Mouse (Mus musculus) cerebral cortex, adult 2 months (tissue): Measurements from ENCODE around the gene Phc3.

Source experiments
- WGBS: fragments of 180-500 bp; shearing (Covaris S2); methylation state at CpG from one replicate; pipeline ENCODE4 v1.1.7; 2018; 5-methylcytosine and 5-hydroxymethylcytosine counted together

Phc3 gene

DNA sequence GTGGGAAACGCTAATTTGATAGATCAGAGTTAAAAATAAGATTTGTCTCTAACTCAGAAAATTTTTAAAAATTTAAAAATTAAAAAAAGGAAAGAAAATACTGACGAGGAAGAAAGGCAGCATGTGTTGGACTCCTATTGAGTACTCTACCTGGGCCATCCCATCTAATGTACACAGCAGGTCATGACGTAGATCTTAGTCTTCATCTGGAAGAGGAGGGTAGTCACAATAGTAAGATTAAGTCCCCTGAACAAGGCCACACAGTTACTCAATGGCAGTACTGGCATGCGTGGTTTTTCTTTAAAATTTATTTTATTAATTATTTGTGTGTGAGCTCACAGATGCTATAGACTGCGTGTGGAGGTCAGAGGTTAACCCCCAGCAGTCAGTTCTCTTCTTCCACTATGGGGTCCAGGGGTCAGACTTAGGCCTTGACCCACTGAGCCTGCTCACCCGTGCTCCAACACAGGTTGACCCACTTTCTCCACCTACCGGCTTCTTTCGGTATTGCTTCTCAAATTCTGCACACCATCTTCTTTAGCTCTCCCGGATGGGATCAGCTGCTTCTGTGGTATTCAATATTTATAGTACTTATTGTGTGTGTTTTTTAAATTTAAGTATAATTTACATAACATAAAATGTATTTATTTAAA is 6.0 kb upstream of the Phc3 start:
- WGBS, result 44% methylated on average over 9 of the region's 9 CpGs

DNA sequence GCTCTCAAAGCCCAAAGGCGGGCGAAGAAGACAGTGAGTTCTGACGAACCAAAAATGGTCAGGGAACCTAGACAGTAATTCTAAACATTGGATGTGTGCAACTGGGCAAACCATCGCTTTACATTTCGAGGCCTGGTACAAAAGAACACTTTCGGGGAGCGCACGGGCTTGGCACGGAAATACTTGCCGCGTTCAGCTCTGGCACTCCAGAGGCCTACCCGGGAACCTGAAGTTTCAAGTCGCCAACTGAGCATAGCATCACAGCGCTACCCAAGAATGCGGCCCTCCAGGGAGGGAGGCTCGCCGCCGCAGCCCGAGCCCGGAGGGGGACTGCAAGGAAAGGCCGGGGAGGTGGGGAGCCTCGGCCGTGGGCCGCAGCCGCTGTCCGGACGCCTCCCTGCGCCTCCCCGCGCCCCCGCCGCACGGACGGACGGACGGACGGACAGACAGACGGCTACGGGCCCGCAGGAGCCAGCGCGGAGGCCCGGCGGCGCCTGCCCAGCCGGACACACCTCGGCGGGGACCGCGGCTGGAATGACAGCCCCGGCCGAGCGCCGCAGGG is 603 bp downstream of the Phc3 start:
- WGBS, result 1% methylated on average over 54 of the region's 54 CpGs

DNA sequence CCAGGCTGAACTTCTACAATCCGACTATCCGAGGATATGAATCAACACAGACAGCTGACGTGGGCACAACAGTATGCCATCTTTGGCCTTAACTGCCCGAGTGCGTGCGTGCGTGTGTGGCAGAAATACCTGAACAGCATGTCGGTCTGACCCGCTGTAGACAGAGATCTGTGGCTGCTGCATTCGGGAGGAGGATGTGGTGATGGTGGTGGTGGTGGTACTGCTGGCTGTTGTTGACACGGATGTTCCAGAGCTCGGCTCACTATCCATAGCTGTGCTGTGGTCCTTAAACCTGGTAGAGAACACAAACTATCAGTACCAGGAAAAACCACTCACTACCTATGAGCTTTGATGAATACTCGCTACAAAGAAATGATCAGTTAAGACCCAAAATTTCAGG is 3.6 kb downstream of the Phc3 start:
- WGBS, result 91% methylated on average over 13 of the region's 13 CpGs

DNA sequence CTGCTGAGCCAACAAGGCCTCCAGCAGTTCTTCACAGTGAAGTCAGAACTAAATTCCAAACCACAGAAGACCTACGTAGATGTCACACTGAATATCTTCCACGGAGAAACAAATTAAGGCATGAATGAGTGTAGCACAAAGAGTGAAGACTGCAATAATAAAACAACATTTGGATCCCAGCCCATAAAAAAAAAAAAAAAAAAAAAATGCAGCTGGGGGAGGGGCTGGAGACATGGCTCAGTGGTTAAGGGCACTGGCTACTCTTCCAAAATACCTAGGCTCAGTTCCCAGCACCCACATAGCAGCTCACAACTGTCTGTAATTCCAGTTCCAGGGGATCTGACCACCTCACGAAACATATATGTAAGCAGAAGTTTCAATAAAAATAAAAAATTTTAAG is 5.0 kb downstream of the Phc3 start:
- WGBS, result 82% methylated on average over 3 of the region's 3 CpGs

DNA sequence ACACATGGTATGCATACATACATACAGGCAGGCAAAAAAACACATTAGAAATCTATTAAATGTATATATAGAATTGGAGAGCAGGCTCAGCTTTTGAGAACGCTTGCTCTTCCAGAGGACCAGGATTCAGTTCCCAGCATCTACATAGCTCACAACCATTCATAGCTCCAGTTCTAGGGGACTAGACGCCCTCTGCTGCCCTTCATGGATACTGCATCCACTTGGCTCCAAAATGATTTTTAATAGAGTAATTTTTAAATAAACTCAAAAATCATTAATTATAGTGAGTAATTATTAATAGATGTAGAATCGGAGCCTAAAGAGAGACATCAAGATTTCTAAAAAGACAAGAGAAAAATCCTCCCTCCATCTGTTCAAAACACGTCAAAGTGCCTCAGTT is 6.1 kb downstream of the Phc3 start:
- WGBS, result 90% methylated on average over 4 of the region's 4 CpGs

DNA sequence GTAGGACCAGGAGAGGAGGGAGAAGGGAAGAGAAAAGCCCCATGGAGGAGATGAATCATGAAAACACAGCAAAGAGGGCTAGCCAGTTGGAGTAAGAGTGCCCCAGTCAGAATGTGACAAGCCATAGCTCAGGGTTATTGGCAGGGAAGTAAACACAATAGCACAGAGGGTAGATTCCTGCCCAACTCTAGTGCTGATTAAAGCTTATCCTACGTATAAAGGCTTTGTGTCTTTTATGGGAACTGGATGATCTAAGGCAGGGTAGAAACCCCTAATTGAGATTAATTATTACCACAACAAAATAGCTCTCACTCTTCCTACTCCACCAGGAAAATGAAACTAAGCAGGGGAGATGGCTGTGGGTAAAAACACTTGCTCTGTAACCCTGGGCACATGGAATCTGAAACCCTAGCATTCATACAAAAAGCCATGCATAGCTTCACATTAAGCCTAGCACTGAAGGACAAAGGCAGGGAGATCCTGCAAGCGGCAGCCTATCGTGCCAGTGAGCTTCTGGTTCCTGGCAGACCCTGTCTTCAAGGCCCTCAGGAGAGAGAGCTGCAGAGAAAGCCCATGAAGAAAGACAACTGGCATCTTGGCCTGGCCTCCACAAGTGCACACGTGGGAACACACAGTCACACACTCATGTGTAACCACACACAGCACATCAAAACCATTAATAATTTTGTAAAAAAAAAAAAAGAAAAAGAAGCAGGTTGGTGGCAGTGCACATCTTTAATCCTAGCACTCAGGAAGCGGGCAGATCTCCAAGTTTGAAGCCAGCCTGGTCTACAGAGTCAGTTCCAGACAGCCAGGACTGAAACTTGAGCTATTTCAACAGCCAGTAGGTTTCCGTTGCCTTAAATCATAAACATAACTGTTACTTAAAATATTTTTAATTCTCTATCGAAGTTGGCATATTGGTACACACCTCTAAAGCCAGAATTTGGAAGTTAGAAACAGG is 9.1 kb downstream of the Phc3 start:
- 45% methylated on average over 7 of the region's 7 CpGs for WGBS

DNA sequence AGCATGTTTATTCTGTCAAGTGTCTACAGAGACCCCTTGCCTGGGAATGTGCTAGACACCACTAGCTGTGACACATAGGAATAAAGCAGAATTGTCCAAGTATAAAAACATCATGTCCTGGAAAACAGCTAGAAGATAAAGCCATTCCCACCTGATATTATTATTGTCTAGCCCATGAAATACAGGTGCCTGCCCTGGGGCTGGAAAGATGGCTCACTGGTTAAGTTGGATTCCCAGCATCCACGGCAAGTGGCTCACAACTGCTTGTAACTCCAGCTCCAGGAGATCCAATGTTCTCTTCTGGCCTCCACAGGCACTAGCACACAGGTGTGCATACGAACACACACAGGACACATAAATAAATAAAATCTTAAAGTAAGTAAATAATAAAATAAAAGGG is 10.5 kb downstream of the Phc3 start:
- 93% methylated on average over 2 of the region's 2 CpGs for WGBS

DNA sequence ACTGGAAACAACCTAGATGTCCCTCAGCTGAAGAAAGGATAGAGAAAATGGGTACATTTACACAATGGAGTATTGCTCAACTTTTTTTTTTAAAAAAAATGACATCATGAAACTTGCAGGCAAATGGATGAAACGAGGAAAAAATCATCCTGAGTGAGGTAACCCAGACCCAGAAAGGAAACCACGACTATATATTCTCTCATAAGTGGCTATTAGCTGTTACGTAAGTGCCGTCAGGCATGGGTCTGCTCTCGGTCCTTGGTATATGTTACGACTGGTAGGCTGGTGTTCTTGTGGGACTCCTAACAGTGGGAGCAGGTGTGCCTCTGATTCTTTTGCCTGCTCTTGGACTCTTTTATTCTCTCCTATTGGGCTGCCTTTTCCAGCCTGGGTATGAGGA is 12.9 kb downstream of the Phc3 start:
- WGBS, result 97% methylated on average over 6 of the region's 6 CpGs

DNA sequence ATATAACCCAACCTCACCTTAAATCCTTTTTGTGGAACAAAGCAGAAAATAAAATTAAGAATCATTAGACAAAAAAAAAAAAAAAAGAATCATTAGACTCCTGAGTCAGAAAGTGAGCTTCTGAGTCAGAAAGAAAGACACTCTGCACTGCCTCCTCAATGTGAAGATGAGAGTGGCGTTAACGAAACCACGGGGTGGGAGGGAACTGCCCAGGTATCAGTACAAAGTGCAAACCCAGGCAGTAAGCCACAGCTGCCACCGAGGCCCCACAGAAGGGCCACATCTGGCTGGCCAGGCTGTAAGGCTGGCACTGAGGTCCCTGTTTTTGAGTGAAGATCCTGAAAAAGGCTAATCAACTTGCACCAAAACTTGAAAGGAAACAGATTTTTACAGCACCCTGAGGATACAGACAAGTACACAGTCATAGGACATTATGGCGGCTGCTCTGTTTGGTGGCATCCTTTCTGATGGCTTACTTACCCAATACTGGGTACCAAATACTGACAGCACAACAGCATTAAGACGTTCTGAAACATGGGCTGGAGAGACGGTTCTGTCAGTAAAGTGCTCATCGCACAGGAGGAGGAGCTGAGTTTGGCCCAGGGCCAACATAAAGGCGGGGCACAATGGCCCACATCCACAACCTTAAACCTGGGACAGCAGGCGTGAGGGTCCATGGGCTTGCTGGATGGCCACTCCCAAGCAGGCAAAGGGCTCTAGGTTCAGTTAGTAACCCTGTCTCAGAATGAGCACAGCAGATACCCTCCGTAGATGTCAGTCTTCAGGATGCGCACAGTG is 16.7 kb downstream of the Phc3 start:
- 72% methylated on average over 12 of the region's 12 CpGs for WGBS

DNA sequence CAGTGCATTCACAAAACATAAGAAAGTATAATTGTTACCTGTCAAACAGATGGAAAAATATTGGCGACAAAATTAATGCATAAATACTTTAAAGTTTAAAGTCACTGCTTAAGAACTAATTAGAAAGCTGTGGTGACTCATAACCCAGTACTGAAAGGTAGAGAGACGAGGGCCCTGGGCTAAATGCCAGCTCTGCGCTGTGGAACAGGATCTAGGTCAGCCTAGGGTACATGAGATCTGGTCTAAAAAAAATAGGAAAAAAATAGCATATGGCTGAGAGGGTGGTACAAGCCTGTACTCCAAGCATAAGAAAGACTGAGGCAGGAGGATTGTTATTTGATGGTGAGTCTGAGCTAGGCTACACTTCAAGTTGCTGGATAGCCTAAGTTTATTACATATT is 17.6 kb downstream of the Phc3 start:
- WGBS, result 60% methylated on average over 3 of the region's 3 CpGs

DNA sequence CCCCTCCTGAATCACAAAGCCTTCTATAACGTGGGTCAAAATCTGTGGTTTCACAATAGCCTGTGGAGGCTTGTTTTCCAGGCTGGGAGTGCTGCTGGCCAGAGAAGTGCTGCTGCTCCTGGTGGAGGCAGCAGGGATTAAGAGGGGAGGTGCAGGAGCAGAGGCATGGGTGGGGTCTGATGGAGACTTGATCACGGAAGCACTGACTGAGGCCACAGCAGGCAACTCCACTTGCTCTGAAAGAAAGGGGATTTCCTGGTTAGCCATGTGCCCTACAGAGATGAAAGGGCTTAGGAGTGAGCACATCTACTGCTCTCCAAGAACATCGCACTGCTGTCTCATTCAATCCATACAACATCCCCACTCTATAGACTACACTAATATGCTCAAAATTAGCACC is 39.4 kb downstream of the Phc3 start:
- WGBS, result 59% methylated on average over 3 of the region's 3 CpGs

DNA sequence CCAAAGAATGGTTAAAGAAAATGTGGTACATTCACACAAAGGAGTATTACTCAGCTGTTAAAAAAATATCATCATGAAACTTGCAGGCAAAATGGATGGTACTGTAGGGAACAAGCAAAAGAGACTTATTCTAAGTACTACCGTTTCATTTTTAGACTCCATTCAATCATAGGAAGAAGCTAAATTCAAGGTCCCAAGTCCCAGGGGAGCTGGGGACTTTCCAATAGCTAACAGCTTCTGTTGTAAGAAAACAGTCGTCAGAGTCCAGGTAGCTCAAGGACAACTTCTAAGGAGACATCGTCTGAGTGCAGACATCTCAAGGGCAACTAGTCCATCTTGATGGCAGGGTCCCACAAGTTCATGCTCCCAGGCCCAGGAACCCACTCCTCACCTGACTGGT is 41.6 kb downstream of the Phc3 start:
- WGBS, result 78% methylated on average over 3 of the region's 3 CpGs

DNA sequence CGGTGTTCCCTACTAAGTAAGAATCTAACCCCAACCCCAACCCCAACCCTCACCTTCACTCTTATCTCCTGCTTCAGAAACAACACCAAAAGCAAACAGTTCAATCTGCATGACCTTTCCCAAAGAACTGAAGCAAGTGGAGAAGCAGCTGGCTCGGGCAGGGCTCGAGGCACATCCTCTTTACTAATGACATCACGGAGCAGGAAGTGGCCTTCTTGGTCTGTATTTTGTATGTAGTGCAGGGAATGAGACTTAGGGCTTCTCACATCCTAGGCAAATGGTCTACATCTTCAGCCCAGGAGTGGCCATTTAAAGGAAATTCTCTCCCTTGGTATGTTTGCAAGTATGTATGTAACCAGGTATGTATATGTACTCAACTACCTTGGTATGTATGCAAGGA is 52.1 kb downstream of the Phc3 start:
- 82% methylated on average over 4 of the region's 4 CpGs for WGBS

DNA sequence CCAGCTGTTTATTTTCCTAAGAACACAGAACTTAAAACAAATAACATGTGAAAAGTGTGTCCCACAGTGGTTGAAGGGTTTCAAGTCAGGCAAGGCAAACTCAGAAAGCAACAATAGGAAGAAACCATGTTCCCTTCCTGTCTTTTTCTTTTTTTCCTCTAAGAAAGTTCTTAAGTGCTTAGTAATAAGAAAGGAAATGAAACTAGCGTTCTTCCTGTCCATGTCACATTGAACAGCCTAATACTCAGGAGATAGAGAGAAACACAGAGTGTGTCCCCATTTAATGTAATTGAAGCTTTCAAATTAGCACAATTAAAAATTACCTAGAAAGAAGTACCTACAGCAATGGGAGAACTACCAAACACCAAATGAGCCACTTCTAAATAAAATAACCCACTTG is 64.6 kb downstream of the Phc3 start:
- 69% methylated on average over 1 of the region's 1 CpGs for WGBS

DNA sequence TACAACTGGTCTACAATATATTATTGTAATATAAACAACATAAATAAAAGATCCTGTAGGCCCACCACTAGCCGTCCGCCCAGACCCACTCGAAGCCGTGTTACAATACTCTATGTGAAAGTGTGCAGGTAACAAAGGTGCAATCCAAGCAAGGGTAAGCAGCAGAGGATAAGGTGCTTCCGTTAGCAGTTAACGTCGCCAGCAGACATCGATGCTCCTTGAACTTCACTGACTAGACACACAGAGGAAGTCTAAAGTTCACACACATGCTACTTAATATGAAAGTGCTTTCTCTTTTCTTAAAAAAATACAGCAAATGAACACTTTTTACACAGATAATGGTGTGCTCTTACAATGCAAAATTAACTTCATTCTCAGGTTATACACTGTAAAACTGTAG is 69.8 kb downstream of the Phc3 start:
- 95% methylated on average over 8 of the region's 8 CpGs for WGBS

DNA sequence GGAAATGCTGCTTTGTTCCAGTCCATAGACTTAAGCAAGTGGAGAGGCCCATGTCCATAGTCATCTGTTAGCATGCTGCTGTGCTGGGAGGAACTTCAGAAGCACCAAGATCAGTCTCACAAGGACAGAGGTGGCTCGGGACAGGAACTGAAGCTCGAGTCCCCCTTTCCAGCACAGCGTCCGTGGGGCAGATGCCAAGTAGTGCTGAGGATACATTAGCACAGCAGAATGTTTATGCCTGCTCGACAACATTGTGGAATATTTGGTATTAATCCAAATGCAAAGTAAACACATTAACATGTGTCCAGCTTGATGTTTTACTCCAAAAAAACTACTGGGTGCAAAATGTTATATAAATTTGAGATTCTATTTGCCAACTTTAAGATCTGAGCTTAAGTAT is 72.5 kb downstream of the Phc3 start:
- 51% methylated on average over 5 of the region's 5 CpGs for WGBS

DNA sequence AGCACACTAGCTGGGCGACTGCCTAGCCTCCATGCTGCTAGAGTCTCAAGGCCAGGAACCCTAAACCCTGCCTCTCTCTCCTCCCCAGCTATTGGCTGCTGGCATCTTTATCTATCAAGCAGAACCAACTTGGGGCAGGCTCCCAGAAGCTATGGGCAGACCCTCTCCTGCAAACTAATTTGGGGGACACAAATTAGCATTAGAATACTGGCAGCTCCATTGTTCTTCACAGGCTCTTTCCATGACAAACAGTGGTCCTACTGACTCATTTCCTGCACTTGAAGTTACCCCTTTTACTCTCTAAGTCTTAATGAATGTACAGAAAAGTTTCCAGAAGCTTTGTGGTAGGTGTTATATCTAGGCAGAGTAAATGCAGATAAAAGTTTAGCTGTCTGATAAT is 80.2 kb downstream of the Phc3 start:
- WGBS, result 38% methylated on average over 1 of the region's 1 CpGs

DNA sequence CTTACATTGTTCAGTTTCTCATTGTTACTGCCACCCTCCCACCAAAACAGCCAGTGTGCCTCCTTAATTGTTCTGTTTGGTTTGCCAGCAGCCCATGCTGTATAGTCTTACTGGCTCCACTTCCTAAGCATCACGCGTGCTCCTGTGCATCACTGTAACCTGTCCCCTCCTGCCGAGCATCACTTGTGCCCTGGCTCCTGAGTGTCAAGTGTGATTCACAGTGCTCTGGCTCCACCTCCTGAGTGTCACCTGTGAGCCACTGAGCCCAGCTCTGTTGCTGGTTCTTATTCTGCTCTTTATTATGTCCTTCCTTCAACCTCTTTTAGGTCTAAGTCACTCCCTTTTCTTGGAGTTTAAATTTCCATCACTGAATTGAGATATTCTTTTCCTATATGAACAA is 81.8 kb downstream of the Phc3 start:
- 92% methylated on average over 3 of the region's 3 CpGs for WGBS

DNA sequence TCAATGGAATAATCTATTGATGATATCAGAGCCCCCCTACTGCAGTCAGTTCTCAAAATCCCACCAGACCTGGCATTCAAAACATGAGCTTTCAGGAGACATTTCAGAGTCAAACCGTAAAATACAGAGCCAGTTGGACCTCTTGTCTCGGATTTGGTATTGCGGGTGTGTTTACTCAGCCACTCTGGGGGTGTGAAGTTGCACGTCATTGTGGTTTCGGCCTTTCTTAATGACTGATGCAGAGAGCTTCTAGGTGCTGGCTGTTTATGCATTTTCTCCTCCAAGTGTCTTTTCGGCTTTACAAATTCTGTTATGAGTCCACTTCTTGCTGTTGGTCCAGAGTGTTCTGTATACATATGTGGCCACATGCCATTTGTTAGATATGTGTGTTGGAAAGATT is 92.5 kb downstream of the Phc3 start:
- WGBS, result 91% methylated on average over 6 of the region's 6 CpGs

DNA sequence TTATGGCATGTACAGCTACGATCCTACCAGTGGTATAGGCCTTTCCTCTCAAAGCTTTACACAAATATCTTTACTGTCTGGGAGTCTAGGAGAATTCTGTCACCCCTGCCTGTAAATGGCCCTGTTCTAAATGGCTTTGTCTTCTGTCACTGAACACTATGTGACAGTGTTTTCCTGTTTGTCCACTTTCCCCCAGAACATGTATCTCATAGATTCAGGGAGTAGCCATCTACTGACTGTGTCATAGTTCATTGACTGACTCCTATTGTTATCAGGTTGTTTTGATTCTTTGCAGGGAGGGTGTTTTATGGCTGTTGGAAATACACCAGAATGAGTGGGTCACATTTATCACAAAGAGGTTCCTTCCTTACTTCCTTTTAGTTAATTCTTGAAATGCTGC is 99.2 kb downstream of the Phc3 start:
- WGBS, result 74% methylated on average over 1 of the region's 1 CpGs

DNA sequence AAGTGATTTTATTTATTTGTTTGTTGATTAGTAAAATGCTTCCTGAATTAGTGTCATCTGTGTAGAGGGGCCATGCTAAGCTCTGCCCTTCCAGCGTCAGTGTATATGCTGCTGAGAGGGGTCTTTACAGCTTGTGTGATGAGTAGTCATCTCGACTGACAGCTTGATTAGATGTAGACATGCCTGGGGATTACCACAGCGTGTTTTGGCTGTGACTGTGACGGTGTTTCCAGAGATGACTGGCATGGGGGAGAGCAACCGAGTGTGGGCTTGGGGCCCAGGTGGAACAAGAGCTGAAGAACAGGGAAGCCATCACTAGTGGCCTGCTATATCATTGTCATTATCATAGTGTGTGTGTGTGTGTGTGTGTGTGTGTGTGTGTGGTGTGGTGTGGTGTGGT is 100.6 kb downstream of the Phc3 start:
- 91% methylated on average over 5 of the region's 5 CpGs for WGBS

DNA sequence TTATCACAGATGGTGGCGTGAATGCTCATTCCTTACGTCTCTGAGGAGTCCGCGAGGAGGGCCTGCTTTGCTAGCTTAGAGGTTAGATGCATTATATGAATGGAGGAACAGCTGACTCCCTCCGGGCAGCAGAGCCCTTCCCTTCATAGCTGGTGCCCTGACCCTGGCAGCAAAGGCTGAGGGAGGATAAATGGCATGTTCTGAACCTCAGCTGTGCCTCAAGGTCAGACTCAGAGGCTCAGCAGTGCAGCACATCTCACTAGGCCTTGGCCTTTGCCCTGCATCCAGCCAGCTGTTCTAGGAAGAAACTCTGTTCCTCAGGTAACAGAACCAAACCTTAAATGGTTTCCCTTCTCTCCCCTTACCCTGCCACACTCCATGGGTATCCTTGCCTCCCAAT is 101.0 kb downstream of the Phc3 start:
- 92% methylated on average over 5 of the region's 5 CpGs for WGBS
